Mouse (Mus musculus): ENCODE measurements at regions not wholly inside any gene's neighbourhood (a gene's known extent, or its start where the extent isn't known, plus 50 kb on each side); places are given as distances from the start of the nearest gene placed in this dataset.

- TF ChIP-seq CTCF (IDR thresholded peaks at IDR 0.05; ENCODE audit: low read depth) (no peak), EP300 (optimal IDR thresholded peaks at IDR 0.05) (no peak)
Measured at GRCm38 (mm10) chr3:151891336-151891735, 53.9 kb upstream of the Ptgfr start.

Data from stomach, postnatal 0 days (tissue).